Mouse (Mus musculus) olfactory bulb, adult 2 months (tissue): ENCODE measurements at regions not wholly inside any gene's neighbourhood (a gene's known extent, or its start where the extent isn't known, plus 50 kb on each side); places are given as distances from the start of the nearest gene placed in this dataset.

ENCODE experiments used
- CTCF ChIP-seq: fragments of 200-500 bp; IDR thresholded peaks from 2 replicates; pipeline ENCODE4 v1.5.1; 2012; ENCODE audit warnings: low read depth, mild to moderate bottlenecking, low read length, moderate library complexity; ENCODE audit not compliant: insufficient read depth
- POLR2A ChIP-seq: fragments of 200-500 bp; IDR thresholded peaks from 2 replicates; pipeline ENCODE4 v1.6.1; 2012; ENCODE audit warnings: mild to moderate bottlenecking, low read depth, low read length, moderate library complexity; ENCODE audit not compliant: insufficient read depth

DNA sequence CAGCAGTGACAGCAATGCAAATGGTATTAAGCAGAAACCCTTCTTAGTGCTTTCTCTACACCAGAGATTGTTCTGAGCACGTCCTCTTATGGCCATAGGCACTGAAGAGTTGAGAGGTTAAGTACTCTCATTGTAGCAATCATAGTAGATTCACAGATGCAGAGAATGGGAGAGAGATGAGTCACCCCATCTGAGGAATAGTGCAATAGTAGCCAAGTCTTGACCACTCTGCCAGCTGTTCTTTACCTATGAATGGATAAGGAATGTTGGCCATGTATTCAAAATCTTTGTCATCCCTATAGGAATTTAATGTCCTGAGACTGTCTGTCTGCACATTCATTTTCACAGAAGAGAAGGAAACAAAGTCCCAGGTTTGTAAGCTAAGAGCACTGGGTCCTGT, 198.0 kb downstream of the Ice1 start:
- TF ChIP-seq POLR2A (no peak), CTCF (no peak)
